Mouse (Mus musculus) kidney, adult 8-10 months (tissue): ENCODE measurements at regions not wholly inside any gene's neighbourhood (a gene's known extent, or its start where the extent isn't known, plus 50 kb on each side); places are given as distances from the start of the nearest gene placed in this dataset.

Experiments used
- DNase-seq, 2 experiments: peaks; one replicate each; pipeline ENCODE4 v3.0.0; 2022

DNA sequence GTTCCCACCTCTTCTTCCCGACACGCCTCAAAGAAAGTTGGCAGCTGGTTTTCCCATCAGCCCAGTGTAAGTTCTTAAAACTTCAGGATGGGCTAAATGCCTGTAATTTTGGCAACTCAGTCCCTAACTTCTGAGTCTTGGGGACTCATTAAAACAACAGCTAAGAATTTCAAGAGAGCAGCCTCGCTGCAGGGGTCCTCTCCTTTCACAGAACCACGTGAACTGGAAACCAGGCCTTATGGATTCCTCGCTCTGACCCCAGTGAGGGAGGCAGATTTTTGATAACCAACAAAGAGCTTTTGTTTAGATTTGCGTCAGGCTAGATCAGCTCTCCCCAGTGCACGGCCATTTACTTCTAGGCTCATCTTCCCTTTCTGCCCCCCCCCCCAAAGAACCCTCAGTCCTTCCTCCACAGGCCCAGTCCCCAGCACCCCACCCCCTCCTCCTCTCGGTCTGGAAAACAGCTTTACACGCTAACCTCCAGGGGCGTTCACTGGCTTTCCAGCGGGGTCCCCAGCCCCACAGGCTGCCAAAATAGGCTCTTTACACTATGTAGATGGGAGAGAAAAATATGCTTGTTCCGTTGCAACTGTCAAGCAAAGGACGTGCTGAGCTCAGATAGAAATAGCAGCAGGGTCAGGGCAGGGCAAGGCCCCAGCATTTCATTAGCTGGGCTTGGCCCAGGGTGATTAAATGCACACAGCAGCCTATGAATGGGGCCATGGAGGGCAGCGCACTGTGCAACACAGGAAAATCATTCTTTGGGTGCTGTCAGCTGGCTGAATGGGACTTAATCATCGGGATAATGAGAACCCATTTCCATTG, 233.5 kb downstream of the Zfp36l1 start:
- DNase-seq = peak; percentile 47 to 69

DNA sequence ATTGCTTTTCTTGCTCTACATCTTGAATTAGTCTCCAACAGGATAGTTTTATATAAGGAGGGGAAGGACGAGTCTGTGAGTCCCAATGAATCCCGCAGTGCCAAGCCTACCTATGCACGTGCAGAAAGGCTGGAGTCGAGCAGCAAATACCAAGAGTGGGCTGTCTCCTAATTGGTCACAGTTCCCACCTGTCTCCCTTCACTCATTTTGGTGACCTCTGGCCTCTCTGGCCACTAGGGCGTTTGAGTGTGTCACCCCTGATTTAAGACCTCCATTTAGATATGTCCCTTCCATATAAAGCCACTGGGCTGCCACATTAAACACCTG, 234.1 kb downstream of the Zfp36l1 start:
- DNase-seq = no peak

DNA sequence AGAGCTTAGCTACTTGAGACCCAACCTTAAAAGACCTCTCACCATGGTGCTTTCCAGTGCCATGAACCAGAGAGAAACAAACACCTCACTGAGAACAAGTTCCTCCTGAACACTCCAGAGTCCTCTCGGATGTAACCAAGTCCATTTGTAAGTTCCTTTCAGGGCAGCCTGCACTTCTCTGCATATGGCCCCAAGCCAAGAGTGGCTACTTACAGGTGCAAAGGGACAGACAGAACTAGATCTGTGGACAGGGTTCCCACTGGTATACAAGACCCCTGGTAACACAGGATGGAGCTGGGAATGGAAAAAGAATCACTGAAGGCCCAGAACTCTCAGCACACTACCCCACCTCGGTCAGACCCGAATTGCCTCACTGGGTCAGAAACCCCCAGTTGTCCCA, 234.7 kb downstream of the Zfp36l1 start:
- peak in 1 of 2 experiments; percentile 35 for DNase-seq

DNA sequence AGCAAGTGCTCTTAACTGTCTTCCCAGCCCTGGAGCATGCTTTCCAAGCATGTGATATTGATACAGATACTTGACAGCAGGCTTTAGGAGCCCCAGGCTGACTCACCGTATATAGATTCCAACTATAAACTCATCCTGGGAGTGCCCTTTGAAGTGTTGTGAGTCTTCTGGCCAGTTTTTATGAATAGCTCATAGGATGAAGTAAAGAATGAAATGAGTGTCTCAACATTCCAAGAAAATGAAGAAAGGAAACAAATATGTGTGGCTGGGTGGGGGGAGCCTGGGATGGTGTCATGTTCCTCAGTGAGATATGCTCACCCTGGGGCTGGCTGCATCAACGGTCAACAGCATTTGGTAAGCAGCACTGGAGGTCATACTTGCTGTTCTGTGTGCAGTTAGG, 238.5 kb downstream of the Zfp36l1 start:
- DNase-seq = no peak

DNA sequence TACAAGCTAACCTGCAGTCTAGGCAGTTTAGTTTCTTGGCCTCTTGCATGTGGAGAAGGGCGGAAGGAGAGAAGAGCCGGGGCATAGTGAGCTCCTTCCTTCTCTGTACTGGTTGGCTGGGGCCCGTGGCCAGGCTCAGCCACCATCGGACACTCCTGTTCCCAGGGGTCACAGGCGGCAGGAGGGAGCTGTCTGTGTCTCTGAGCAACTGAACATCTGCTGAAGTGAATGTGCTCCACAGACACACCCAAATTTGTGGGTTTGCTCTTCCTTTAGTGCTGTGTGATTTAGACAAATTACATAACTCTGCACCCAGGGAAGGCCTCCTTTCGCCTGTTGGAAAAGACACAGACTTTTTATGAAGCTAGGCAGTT, 247.6 kb downstream of the Zfp36l1 start:
- no peak for DNase-seq

DNA sequence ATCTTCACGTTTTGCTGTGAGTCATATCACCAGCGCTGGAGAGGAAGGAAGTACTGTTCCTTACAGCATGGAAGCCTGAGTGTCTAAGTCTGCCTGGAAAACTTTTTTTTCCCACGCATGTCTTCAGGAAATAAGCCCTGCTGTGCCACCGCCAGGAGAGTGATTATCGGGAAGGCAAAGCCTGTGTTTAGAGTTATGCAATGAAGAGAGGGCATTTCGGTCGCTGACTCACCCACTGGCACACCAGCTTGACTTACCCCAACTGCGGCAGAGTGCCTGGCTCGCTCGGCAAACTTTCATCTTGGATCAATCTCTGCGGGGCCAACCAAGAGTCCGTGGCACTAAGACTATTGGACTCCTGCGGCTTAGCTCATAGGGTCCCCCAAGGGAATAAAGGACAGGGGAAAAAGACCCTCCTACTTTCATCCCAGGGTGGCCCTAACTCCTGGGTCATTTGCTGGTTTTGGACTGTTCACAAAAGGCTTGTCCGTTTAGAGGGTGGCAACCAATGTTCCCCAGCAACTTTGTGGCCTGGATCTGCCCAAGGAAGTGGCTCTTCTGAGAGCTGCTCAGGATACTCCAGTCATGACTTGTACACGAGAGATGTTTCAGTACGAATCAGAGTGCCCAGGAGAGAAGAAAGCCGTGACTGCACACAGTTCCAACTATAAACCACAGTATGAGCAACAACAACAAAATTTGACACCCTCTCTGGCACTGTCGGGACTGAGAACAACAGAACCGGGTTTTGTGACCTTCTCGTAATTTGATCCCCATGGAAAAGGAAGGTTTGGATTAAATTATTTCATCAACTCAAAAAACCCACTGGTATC, 248.3 kb downstream of the Zfp36l1 start:
- DNase-seq = no peak
